Comparison of ENCODE assay signal across 12 mouse cellular contexts in the genomic region with DNA sequence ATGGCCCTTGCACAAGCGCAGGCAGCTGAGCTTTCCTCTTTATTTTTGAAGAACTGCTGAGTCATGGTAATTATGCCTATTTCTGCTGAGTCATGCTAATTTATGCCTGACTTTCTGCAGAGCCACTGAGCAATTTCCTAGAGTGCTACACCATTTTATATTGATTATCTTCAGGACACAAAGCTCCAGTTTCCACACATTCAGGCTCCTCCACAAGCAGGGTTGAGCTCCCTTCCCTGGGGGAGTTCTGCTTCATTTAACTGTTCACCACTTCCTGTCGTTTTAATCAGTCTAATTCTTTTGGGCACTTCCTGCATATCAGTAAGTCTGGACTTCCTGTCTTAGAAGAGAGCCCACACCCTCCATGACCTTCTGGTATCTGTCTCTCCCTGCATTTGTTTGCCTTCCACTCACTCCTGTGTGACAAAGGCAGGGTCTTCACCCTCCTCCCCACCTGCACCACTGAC. TPM values are rescaled to one million over a fixed set of nuclear protein-coding genes. Genes with fewer than 3 reads are reported as not detected.
DNase-seq lines count a peak whose midpoint lies in the region; ATAC-seq and TF ChIP-seq lines count a peak whose summit lies in the region.
"Had no signal": no experiment of that assay in that cellular context is flagged by ENCODE, and none has a peak within 500 bp of the region (broad histone marks: within the 10 kb centered on the region; RNA-seq: fewer than 3 reads in every experiment).

No protein-coding gene starts in this region.

- no peak overlapping the region for H3K4me3 ChIP-seq in kidney, adult 2 months (ENCODE audit: insufficient read depth, low read depth, low read length)
- H3K4me3 ChIP-seq in hindbrain, embryonic 14.5 days (replicated peaks; ENCODE audit: low read length) = no peak overlapping the region
- H3K4me3 ChIP-seq: hindbrain, embryonic 15.5 days had no signal

- TF ChIP-seq CTCF in kidney, adult 2 months (conservative IDR thresholded peaks at IDR 0.05; ENCODE audit: insufficient read depth, insufficient read length, low read depth, low read length) = no peak

- H3K36me3 ChIP-seq in kidney, adult 2 months (ENCODE audit: control insufficient read depth, insufficient read depth, low read length) = no peaks in the 10 kb centered on the region
- no peaks in the 10 kb centered on the region for H3K36me3 ChIP-seq in hindbrain, embryonic 14.5 days (replicated peaks; ENCODE audit: control insufficient read depth, insufficient read depth)
- H3K36me3 ChIP-seq: hindbrain, embryonic 15.5 days had no signal

- ATAC-seq in erythroblast, adult 5-6 weeks (replicated peaks; ENCODE audit: low FRiP score, poor library complexity, severe bottlenecking) = peak; percentile 78
- ATAC-seq in monocyte, adult 5-6 weeks (replicated peaks; ENCODE audit: insufficient number of reproducible peaks, low FRiP score, low TSS enrichment, poor library complexity, severe bottlenecking) = 0 out of 2 replicates have a peak, but pooled peaks have one; percentile 55
- ATAC-seq in hindbrain, embryonic 14.5 days (ENCODE audit: low FRiP score) = no peak

- H3K27me3 ChIP-seq in kidney, adult 2 months (replicated peaks; ENCODE audit: control insufficient read depth, insufficient read depth, low read length) = no peaks in the 10 kb centered on the region
- H3K27me3 ChIP-seq in hindbrain, embryonic 14.5 days (ENCODE audit: control insufficient read depth, insufficient read depth, low read length) = no peaks in the 10 kb centered on the region
- H3K27me3 ChIP-seq: hindbrain, embryonic 15.5 days had no signal

- H3K4me1 ChIP-seq in kidney, adult 2 months (ENCODE audit: control insufficient read depth, insufficient read depth, low read length) = no peaks in the 10 kb centered on the region
- H3K4me1 ChIP-seq in hindbrain, embryonic 14.5 days (replicated peaks; ENCODE audit: control insufficient read depth, insufficient read depth, low read length) = no peaks in the 10 kb centered on the region
- H3K4me1 ChIP-seq: hindbrain, embryonic 15.5 days had no signal

- H3K9me3 ChIP-seq in hindbrain, embryonic 14.5 days (ENCODE audit: control insufficient read depth, low read length) = no peaks in the 10 kb centered on the region
- H3K9me3 ChIP-seq: hindbrain, embryonic 15.5 days had no signal

- H3K9ac ChIP-seq in hindbrain, embryonic 14.5 days = no peak overlapping the region
- H3K9ac ChIP-seq: hindbrain, embryonic 15.5 days had no signal

- H3K4me2 ChIP-seq in hindbrain, embryonic 14.5 days (replicated peaks) = no peak overlapping the region
- H3K4me2 ChIP-seq: hindbrain, embryonic 15.5 days had no signal

- peak; percentile 1 for DNase-seq in kidney, adult 2 months
- DNase-seq in kidney, adult 8-10 months = no peak
- DNase-seq in MEL-GATA-1-ER (ENCODE audit: extremely low read depth, low read depth) = peak; percentile 49
- no peak for DNase-seq in adrenal gland, postnatal 25 days
- no peak for DNase-seq in left cerebral cortex, postnatal 25 days (ENCODE audit: low spot score in 2 of 2)
- DNase-seq in hindbrain, embryonic 14.5 days (ENCODE audit: low spot score) = no peak
- DNase-seq: adrenal gland, postnatal 10 days; thymus, postnatal 25 days had no signal

- 47% methylated on average over 2 of the region's 2 CpGs for WGBS in kidney, adult 2 months
- WGBS in hindbrain, embryonic 14.5 days = 68% methylated on average over 2 of the region's 2 CpGs

- H3K27ac ChIP-seq in kidney, adult 2 months (ENCODE audit: insufficient read depth, low read depth, low read length) = no peak overlapping the region
- H3K27ac ChIP-seq in hindbrain, embryonic 14.5 days = no peak overlapping the region
- H3K27ac ChIP-seq: hindbrain, embryonic 15.5 days had no signal

- intact Hi-C loops in left cerebral cortex, postnatal 25 days (cut with DNase I) = no loop called here

- TF ChIP-seq POLR2A in kidney, adult 2 months (IDR thresholded peaks at IDR 0.05; ENCODE audit: low read depth, low read length) = no peak

RNA-seq across cellular contexts. Expression of a gene that starts 4.0 kb away (rescaled TPM):
- polyA plus RNA-seq in kidney, adult 2 months (2012; rRNA removed) = not detected in 2 replicates
- total RNA-seq in erythroblast, adult 5-6 weeks (2015; ENCODE audit: low replicate concordance) = not detected in 2 replicates
- not detected in 2 replicates for total RNA-seq in erythroblast, adult 5-6 weeks (2017; ENCODE audit: low replicate concordance)
- total RNA-seq in monocyte, adult 5-6 weeks (2017) = 0.19 to 1.6 TPM in 2 of 3 replicates, not detected in the other
- total RNA-seq in adrenal gland, postnatal 25 days (2021) = 0.33 TPM in 1 of 2 replicates, not detected in the other
- under 1 TPM in 1 of 2 experiments, not detected in 1; 0.37 TPM for total RNA-seq in left cerebral cortex, postnatal 25 days (2021)
- polyA plus RNA-seq in hindbrain, embryonic 14.5 days (2014; fragmentation: Nextera tagmentation; extraction: Ambion mirVana) = not detected in 2 replicates
- total RNA-seq: adrenal gland, postnatal 10 days had no signal
- polyA plus RNA-seq: forebrain, embryonic 11.5 days; hindbrain, embryonic 15.5 days had no signal

RNA-seq across cellular contexts. Expression of a gene that starts 30.2 kb away (rescaled TPM):
- 0.11 and 0.27 TPM in 2 replicates for polyA plus RNA-seq in kidney, adult 2 months (2012; rRNA removed)
- total RNA-seq in erythroblast, adult 5-6 weeks (2015; ENCODE audit: low replicate concordance) = not detected in 2 replicates
- 0.60 and 0.84 TPM in 2 replicates for total RNA-seq in erythroblast, adult 5-6 weeks (2017; ENCODE audit: low replicate concordance)
- 0.86 to 3.6 TPM (median 2.4 TPM) in 3 replicates for total RNA-seq in monocyte, adult 5-6 weeks (2017)
- 0.82 TPM in 1 of 2 replicates, not detected in the other for total RNA-seq in adrenal gland, postnatal 25 days (2021)
- 1 to 10 TPM in 1 of 2 experiments, not detected in 1; 1.1 TPM for total RNA-seq in left cerebral cortex, postnatal 25 days (2021)
- 0.24 and 0.50 TPM in 2 replicates for polyA plus RNA-seq in hindbrain, embryonic 14.5 days (2014; fragmentation: Nextera tagmentation; extraction: Ambion mirVana)

RNA-seq across cellular contexts. Expression of a gene that starts 39.7 kb away (rescaled TPM):
- polyA plus RNA-seq in kidney, adult 2 months (2012; rRNA removed) = not detected in 2 replicates
- not detected in 2 replicates for total RNA-seq in erythroblast, adult 5-6 weeks (2015; ENCODE audit: low replicate concordance)
- total RNA-seq in erythroblast, adult 5-6 weeks (2017; ENCODE audit: low replicate concordance) = not detected in 2 replicates
- 0.39 to 4.6 TPM (median 0.48 TPM) in 3 replicates for total RNA-seq in monocyte, adult 5-6 weeks (2017)
- 0.33 TPM in 1 of 2 replicates, not detected in the other for total RNA-seq in adrenal gland, postnatal 25 days (2021)
- not detected for total RNA-seq in left cerebral cortex, postnatal 25 days (2021)
- polyA plus RNA-seq in hindbrain, embryonic 14.5 days (2014; fragmentation: Nextera tagmentation; extraction: Ambion mirVana) = not detected in 2 replicates
- polyA plus RNA-seq: forebrain, embryonic 11.5 days; hindbrain, embryonic 15.5 days had no signal

Comparison
In these comparisons a context has a peak if more than half of its experiments do, and no peak if none do; other contexts are left out.
1. DNase-seq: peak in kidney, adult 2 months (single experiment) and MEL-GATA-1-ER (single experiment); none in kidney, adult 8-10 months (0 of 2), adrenal gland, postnatal 25 days (single experiment), left cerebral cortex, postnatal 25 days (0 of 2) and hindbrain, embryonic 14.5 days (single experiment).